Mouse (Mus musculus): ENCODE data around the gene Vmn1r221.
"Not testable (repeated sequence)": the region's sequence is repeated elsewhere in the genome, so short reads cannot be mapped to it uniquely, and the experiment has no call there.

The Vmn1r221 gene

GRCm38 (mm10) chr13:23213827-23214226 is at the start of gene Vmn1r221:
Vmn1r221 (plus strand) TSS chr13:23214127.
- not testable (repeated sequence) for DNase-seq (ENCODE audit: low read depth, low spot score)

GRCm38 (mm10) chr13:23166471-23166870 is 47.5 kb upstream of the Vmn1r221 start:
- DNase-seq (ENCODE audit: low read depth, low spot score) = not testable (repeated sequence)

- no peak for DNase-seq (ENCODE audit: low read depth, low spot score)
Measured at GRCm38 (mm10) chr13:23187875-23188274, 26.1 kb upstream of the Vmn1r221 start, which contains the start of gene Vmn1r220. Vmn1r220 (minus strand) TSS chr13:23187975.

GRCm38 (mm10) chr13:23203885-23204284 is 10.0 kb upstream of the Vmn1r221 start:
- DNase-seq (ENCODE audit: low read depth, low spot score) = not testable (repeated sequence)

GRCm38 (mm10) chr13:23235847-23236246 is 21.9 kb downstream of the Vmn1r221 start, which contains the start of gene Vmn1r222:
Vmn1r222 (minus strand) TSS chr13:23235947.
- not testable (repeated sequence) for DNase-seq (ENCODE audit: low read depth, low spot score)

- DNase-seq (ENCODE audit: low read depth, low spot score) = not testable (repeated sequence)
Measured at GRCm38 (mm10) chr13:23246834-23247233, 32.9 kb downstream of the Vmn1r221 start, which contains the start of gene Vmn1r223. Vmn1r223 (plus strand) TSS chr13:23247134.

GRCm38 (mm10) chr13:23258546-23259048 is 44.7 kb downstream of the Vmn1r221 start:
- no peak for DNase-seq (ENCODE audit: low read depth, low spot score)

GRCm38 (mm10) chr13:23268606-23269005 is 54.7 kb downstream of the Vmn1r221 start:
- not testable (repeated sequence) for DNase-seq (ENCODE audit: low read depth, low spot score)

GRCm38 (mm10) chr13:23269127-23269526 is 55.2 kb downstream of the Vmn1r221 start:
- not testable (repeated sequence) for DNase-seq (ENCODE audit: low read depth, low spot score)

- no peak for DNase-seq (ENCODE audit: low read depth, low spot score)
Measured at GRCm38 (mm10) chr13:23269681-23270080, 55.8 kb downstream of the Vmn1r221 start.

GRCm38 (mm10) chr13:23270321-23271101 is 56.6 kb downstream of the Vmn1r221 start:
- no peak for DNase-seq (ENCODE audit: low read depth, low spot score)

All from CD4-positive, CD25-positive, alpha-beta regulatory T cell, adult 2 months (primary cell).